Mouse (Mus musculus) regulatory T cell (primary cell): ENCODE results near the gene Pde4a.
"Not testable (repeated sequence)": the region's sequence is repeated elsewhere in the genome, so short reads cannot be mapped to it uniquely, and the experiment has no call there.

Experiments used
- in situ Hi-C: fragments of 300-600 bp; cut with MboI, MseI; formaldehyde crosslinking; loops from one replicate; pipeline ENCODE4 v1.15.1; 2025; ENCODE audit warnings: high pct_unique_total_duplicates

Gene Pde4a

GRCm38 (mm10) chr9:21243826-21244427 is 78.4 kb downstream of the Pde4a start:
- in situ Hi-C loops, result no loop called here

- in situ Hi-C loops, result no loop called here
Measured at GRCm38 (mm10) chr9:21244428-21245112, 79.1 kb downstream of the Pde4a start.

- in situ Hi-C loops, result no loop called here
Measured at GRCm38 (mm10) chr9:21245113-21245487, 79.6 kb downstream of the Pde4a start.

- in situ Hi-C loops, result no loop called here
Measured at GRCm38 (mm10) chr9:21246342-21246741, 80.8 kb downstream of the Pde4a start.

GRCm38 (mm10) chr9:21248326-21248725 is 82.8 kb downstream of the Pde4a start, which contains the start of gene S1pr5:
S1pr5 (minus strand) TSS chr9:21248443.
- in situ Hi-C loops, result no loop called here

- in situ Hi-C loops, result loop anchor here (5.0 kb wide), 1 partner anchor 102 kb away; no protein-coding TSS in a partner anchor
Measured at GRCm38 (mm10) chr9:21249629-21250508, 84.4 kb downstream of the Pde4a start.

- in situ Hi-C loops, result loop anchor here (5.0 kb wide), 1 partner anchor 102 kb away; no protein-coding TSS in a partner anchor
Measured at GRCm38 (mm10) chr9:21250509-21250908, 85.0 kb downstream of the Pde4a start.

- in situ Hi-C loops, result loop anchor here (5.0 kb wide), 1 partner anchor 101 kb away; no protein-coding TSS in a partner anchor
Measured at GRCm38 (mm10) chr9:21251116-21251735, 85.7 kb downstream of the Pde4a start.

GRCm38 (mm10) chr9:21254690-21255089 is 89.2 kb downstream of the Pde4a start:
- in situ Hi-C loops, result loop anchor here (5.0 kb wide), 1 partner anchor 98 kb away; no protein-coding TSS in a partner anchor

- in situ Hi-C loops, result not testable (repeated sequence)
Measured at GRCm38 (mm10) chr9:21256349-21256748, 90.8 kb downstream of the Pde4a start.

- in situ Hi-C loops, result no loop called here
Measured at GRCm38 (mm10) chr9:21260491-21261040, 95.1 kb downstream of the Pde4a start.

GRCm38 (mm10) chr9:21261831-21262230 is 96.3 kb downstream of the Pde4a start:
- in situ Hi-C loops, result no loop called here
